Mouse (Mus musculus): ENCODE results near the gene Gdpd5.

DNA sequence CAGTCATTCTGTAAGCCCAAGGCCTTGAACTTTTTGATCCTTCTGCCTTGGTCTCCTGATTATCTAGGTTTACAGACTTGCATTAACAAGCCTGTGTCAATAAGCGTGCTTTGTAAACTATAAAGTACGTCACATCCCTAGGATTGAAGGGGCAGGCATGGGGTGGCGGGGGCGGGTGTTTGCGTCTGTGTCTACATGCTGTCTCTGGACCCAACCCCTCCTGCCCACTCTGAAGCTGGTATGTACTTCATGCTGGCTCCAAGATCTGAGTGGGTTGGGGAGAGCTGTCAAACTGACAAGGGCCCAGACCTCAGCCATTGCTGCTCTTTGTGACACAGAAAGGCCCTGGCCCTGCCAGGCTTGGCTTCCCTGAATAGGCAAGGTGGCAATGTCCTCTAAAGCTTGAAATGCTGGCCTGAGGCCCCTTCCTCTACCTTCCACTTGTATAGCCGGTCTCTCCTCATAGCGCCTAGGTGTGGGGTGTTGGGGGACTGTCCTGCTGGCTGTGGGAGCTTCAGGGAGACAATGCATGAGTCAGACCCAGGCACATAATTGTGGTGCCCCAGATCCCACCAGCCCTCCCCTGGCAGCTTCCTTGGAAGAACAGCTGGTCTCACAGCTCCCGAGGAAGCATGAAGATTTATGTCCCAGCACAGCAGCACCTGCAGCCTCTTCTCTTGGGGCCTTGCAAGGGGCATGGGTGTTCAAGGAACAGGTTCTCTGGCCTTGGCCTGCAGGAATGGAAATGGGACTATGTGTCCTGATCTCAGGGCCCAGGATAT lies 28.4 kb downstream of the Gdpd5 start:
- no peak for TF ChIP-seq CTCF (IDR thresholded peaks at IDR 0.05; ENCODE audit: low read depth, low read length)
- no peak for TF ChIP-seq GATA1 (IDR thresholded peaks at IDR 0.05; ENCODE audit: borderline replicate concordance, low read length)
- no peak for TF ChIP-seq TAL1 (conservative IDR thresholded peaks at IDR 0.05; ENCODE audit: low read depth, low read length)
- no peak for TF ChIP-seq POLR2AphosphoS5 (IDR thresholded peaks at IDR 0.05; ENCODE audit: insufficient replicate concordance, low read depth, low read length)
- TF ChIP-seq GATA2 (IDR thresholded peaks at IDR 0.05; ENCODE audit: borderline replicate concordance, low read depth, low read length): no peak
